Mouse (Mus musculus): ENCODE results near the gene Dpp7. TPM values are rescaled to one million over a fixed set of nuclear protein-coding genes. Genes with fewer than 3 reads are reported as not detected.

The Dpp7 gene
- polyA plus RNA-seq (2012; ENCODE audit: insufficient read depth, insufficient read length, missing spikeins), result 93.4 and 99.0 TPM in 2 replicates

DNA sequence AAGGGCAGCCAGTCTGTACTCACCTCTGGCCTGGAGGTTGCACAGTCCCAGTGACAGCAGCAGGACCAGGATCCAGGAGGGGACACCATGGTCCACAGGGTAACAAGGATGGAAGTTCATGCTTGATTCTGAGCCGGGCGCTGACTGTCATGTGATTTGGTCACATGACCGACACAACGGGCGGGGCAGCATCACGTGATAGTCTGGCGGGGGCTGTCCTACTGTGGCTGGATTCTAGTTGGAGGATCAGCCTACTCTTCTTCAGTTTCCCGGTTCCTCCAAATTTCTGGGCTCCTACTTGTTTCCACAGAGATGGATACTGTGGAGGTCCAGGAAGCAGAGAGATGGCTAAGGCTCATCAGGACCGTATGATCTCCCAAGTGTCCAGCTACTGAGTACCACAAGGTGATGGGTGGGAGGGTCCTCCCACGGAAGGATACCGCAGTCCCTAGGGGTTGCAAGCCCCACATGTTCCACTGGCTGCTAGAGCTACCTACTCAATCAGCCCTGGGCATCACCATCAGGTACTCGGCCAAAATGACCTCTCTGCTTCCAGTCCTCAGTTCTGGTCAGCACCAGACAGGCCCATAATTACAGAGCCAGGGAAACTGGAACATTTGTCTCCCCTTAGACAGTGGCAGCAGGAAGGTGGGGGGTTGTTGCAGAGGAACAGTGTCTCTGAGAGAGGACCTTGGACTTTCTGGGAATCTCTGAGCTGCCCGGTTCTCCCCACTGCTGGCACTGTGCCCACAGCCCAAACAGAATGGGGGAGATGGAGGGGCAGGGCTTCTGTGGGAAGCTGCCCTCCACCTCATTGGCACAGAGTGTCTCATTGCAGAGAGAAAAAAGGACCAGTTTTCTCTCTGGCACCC is at the start of gene Dpp7:
Gene Dpp7 (minus strand): TSS at position 152 of the 872 bp plus-strand sequence.
- TF ChIP-seq POLR2A (IDR thresholded peaks at IDR 0.05; ENCODE audit: borderline replicate concordance, low read depth, low read length) (peak; percentile 49; the same call in 1 of the 2 replicates), CTCF (IDR thresholded peaks at IDR 0.05; ENCODE audit: low read depth, low read length) (0 out of 2 replicates have a peak, but pooled peaks have one; percentile 11)
- Histone ChIP-seq H3K27ac (ENCODE audit: insufficient read depth, low read depth, low read length) (peak within 1 kb of the TSS; percentile 64), H3K4me1 (ENCODE audit: control insufficient read depth, insufficient read depth, low read length) (peaks cover 20% of the 10 kb centered on the region), H3K4me3 (ENCODE audit: insufficient read depth, low read length) (peak within 1 kb of the TSS; percentile 78)

DNA sequence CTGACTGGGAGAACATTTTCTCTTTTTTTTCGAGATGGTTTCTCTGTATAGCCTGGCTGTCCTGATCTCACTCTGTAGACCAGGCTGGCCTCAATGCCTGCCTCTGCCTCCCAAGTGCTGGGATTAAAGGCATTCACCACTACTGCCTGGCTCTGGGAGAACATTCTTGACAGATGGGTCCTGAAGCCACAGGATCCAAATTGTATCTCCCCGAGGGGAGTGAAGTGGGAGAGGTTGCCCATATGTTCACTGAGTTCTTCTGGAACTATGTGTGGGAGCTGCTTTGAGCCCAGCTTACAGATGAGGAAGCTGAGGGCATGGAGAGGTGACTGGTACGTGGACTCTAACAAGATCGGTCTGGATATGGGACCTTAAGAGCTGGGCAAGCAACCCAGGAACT is 47.8 kb upstream of the Dpp7 start:
- TF ChIP-seq POLR2A (IDR thresholded peaks at IDR 0.05; ENCODE audit: borderline replicate concordance, low read depth, low read length) (no peak), CTCF (IDR thresholded peaks at IDR 0.05; ENCODE audit: low read depth, low read length) (no peak)
- Histone ChIP-seq H3K4me3 (ENCODE audit: insufficient read depth, low read length) (no peak overlapping the region), H3K4me1 (ENCODE audit: control insufficient read depth, insufficient read depth, low read length) (no peaks in the 10 kb centered on the region; the same call in 1 of the 2 replicates), H3K27ac (ENCODE audit: insufficient read depth, low read depth, low read length) (no peak overlapping the region)

DNA sequence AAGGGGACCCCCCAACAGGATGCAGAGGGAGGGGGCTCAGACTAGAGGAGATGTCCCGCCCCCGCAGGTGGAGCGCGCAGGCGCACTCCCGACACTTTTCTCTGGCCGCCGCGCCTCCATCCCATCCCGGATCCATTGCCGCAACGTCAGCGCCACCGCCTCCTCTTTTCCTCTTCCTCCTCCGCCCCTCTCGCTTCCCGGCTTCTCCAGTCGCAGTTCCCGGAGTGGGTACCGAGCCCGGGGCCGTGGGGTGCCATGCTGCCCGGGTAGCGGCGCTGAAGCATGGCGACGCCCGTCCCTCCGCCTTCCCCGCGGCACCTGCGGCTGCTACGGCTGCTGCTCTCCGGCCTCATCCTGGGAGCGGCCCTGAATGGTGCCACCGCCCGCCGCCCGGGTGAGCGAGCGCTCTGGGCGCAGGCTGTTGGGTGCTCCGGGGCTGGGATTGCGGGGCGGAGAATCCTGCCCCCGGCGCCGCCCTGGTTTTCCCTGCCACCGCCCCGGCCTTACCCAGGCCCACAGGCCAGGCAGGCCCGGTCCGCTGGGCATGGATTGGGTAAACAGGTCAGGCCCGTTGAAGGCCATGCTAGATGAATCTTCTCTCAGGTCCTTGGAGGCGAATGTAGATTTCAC is 46.9 kb upstream of the Dpp7 start:
- H3K4me3 ChIP-seq (ENCODE audit: insufficient read depth, low read length), result peak overlapping the region; percentile 61
- TF ChIP-seq POLR2A (IDR thresholded peaks at IDR 0.05; ENCODE audit: borderline replicate concordance, low read depth, low read length) (no peak), CTCF (IDR thresholded peaks at IDR 0.05; ENCODE audit: low read depth, low read length) (no peak)
- H3K27ac ChIP-seq (ENCODE audit: insufficient read depth, low read depth, low read length), result no peak overlapping the region
- H3K4me1 ChIP-seq (ENCODE audit: control insufficient read depth, insufficient read depth, low read length), result no peaks in the 10 kb centered on the region; the same call in 1 of the 2 replicates

DNA sequence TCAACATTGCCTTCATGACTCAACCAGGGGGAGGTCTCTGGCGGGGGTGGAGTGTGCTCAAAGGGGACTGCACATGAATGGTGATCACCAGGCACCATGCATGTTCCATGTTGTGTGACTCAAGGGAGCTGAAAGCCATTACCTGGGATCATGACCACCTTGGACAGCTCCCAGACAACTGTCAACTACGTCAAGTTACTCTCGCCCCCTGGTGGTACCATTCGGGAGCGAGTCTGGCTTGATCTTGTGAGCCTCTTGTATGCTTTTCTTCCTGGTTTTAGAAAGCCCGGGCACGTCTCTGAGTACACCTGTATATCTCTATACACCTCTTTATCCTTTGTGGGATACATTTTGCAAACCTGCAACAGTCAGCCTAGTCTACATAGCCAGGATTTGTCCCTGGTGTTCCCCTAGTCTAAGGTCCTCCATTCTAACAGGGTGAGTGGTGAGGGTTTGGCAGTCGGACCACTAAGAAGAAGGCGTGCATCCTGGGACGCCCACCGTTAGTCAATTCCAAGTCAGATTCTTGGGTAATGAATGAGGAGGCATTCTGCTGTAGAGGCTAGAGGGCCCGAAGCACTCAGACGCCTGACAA is 46.3 kb upstream of the Dpp7 start:
- H3K27ac ChIP-seq (ENCODE audit: insufficient read depth, low read depth, low read length), result no peak overlapping the region
- no peak for TF ChIP-seq POLR2A (IDR thresholded peaks at IDR 0.05; ENCODE audit: borderline replicate concordance, low read depth, low read length)
- peak; percentile 70 for TF ChIP-seq CTCF (IDR thresholded peaks at IDR 0.05; ENCODE audit: low read depth, low read length)
- peak overlapping the region; percentile 61 for H3K4me3 ChIP-seq (ENCODE audit: insufficient read depth, low read length)
- no peaks in the 10 kb centered on the region; the same call in 1 of the 2 replicates for H3K4me1 ChIP-seq (ENCODE audit: control insufficient read depth, insufficient read depth, low read length)

DNA sequence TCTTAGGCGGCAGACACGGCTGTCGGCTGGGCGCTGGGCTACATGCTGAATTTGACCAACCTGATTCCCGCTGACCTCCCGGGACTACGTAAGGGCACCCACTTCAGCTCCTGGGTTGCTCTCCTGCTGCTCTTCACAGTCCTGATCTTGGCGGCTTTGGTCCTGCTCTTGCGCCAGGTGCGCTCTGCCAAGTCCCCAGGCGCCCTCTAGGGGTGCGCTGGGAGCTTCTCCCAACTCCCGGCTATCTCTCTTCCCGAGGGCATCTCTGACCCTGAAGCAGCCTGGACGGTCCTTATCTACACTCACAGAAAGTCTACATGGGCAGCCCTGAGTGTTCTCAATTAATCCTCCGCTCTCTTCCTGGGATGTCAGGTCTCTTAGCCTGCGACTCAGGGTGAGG is 44.6 kb upstream of the Dpp7 start:
- Histone ChIP-seq H3K4me1 (ENCODE audit: control insufficient read depth, insufficient read depth, low read length) (no peaks in the 10 kb centered on the region; the same call in 1 of the 2 replicates), H3K4me3 (ENCODE audit: insufficient read depth, low read length) (no peak overlapping the region), H3K27ac (ENCODE audit: insufficient read depth, low read depth, low read length) (no peak overlapping the region)
- peak; percentile 41 for TF ChIP-seq CTCF (IDR thresholded peaks at IDR 0.05; ENCODE audit: low read depth, low read length)
- no peak for TF ChIP-seq POLR2A (IDR thresholded peaks at IDR 0.05; ENCODE audit: borderline replicate concordance, low read depth, low read length)

DNA sequence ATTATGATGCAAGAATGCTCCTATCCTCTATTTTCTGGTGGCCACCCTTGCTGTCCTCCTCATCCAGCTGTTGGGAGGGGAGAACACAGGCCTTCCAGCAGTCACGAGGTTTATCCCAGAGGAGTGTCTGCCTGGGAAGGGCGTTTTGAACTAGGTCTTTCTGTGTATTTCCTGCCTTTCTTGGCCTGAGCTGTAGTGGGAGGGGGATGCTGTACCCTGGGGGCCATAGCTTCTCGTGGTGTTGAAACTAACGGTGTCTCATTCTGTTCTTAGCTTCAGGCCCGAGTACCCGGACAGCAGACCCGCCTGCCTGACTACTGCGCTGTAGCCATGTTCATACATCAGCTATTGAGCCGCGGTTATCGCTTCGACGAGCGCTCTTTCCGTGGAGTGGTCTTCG is 44.1 kb upstream of the Dpp7 start:
- Histone ChIP-seq H3K4me1 (ENCODE audit: control insufficient read depth, insufficient read depth, low read length) (no peaks in the 10 kb centered on the region; the same call in 1 of the 2 replicates), H3K4me3 (ENCODE audit: insufficient read depth, low read length) (no peak overlapping the region), H3K27ac (ENCODE audit: insufficient read depth, low read depth, low read length) (no peak overlapping the region)
- no peak for TF ChIP-seq POLR2A (IDR thresholded peaks at IDR 0.05; ENCODE audit: borderline replicate concordance, low read depth, low read length)

DNA sequence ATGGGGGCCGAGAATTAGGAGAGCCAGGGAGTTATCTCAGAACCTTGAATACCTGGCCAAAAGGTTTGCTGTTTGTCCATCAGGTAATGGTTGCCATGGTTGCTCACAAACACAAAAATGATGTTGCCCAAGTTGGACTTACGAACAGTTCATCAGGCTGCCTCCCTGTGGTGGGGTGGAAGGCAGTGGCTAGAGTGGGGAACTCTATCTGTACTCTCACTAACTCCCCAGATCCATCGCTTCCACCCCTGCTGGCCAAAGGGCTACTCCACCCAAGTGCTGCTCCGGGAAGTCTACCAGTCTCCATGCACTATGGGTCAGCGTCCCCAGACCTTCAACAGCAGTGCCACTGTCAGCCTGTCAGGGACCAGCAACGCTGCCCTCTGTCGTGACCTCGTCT is 42.9 kb upstream of the Dpp7 start, which contains the start of gene Npdc1:
Gene Npdc1 (plus strand): TSS at position 301 of the 400 bp plus-strand sequence.
- no peaks in the 10 kb centered on the region; the same call in 1 of the 2 replicates for H3K4me1 ChIP-seq (ENCODE audit: control insufficient read depth, insufficient read depth, low read length)
- H3K27ac ChIP-seq (ENCODE audit: insufficient read depth, low read depth, low read length), result no peak within 1 kb of the TSS
- TF ChIP-seq POLR2A (IDR thresholded peaks at IDR 0.05; ENCODE audit: borderline replicate concordance, low read depth, low read length), result no peak
- no peak for TF ChIP-seq CTCF (IDR thresholded peaks at IDR 0.05; ENCODE audit: low read depth, low read length)
- H3K4me3 ChIP-seq (ENCODE audit: insufficient read depth, low read length), result no peak within 1 kb of the TSS

DNA sequence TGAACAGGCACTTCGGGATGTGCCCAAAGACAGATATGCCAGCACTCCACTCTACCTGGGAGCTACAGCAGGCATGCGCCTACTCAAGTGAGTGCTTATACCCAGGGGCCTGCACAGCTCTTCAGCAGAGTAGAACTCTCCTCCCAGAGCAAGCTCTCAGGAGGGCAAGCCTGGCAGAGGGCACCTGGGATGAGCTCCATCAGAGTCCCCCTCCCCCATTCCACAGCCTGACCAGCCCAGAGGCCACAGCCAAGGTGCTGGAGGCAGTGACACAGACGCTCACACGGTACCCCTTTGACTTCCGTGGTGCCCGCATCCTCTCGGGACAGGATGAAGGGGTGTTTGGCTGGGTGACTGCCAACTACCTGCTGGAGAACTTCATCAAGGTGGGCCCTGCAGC is 41.9 kb upstream of the Dpp7 start:
- TF ChIP-seq CTCF (IDR thresholded peaks at IDR 0.05; ENCODE audit: low read depth, low read length), result no peak
- no peak for TF ChIP-seq POLR2A (IDR thresholded peaks at IDR 0.05; ENCODE audit: borderline replicate concordance, low read depth, low read length)
- Histone ChIP-seq H3K4me1 (ENCODE audit: control insufficient read depth, insufficient read depth, low read length) (no peaks in the 10 kb centered on the region; the same call in 1 of the 2 replicates), H3K4me3 (ENCODE audit: insufficient read depth, low read length) (no peak overlapping the region), H3K27ac (ENCODE audit: insufficient read depth, low read depth, low read length) (no peak overlapping the region)

DNA sequence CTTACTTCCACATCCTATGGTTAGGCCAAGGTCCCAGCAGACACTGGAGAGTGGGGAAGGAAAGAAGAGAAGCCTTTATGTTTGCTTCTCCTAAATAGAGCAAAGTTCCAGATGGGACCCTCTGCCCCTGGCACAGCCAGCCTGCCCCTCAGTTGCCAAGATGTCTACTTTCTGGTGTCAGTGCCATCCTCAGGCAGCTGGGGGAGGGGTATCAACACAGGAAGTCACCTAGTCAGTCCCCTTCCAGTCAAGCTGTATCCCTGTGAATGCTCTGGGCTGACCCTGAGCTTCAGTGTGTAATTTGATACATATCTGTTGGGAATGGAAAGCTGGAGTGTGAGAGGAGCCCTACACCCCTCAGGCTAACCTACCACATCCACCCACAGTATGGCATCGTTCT is 40.9 kb upstream of the Dpp7 start:
- no peak for TF ChIP-seq POLR2A (IDR thresholded peaks at IDR 0.05; ENCODE audit: borderline replicate concordance, low read depth, low read length)
- TF ChIP-seq CTCF (IDR thresholded peaks at IDR 0.05; ENCODE audit: low read depth, low read length), result no peak
- H3K4me1 ChIP-seq (ENCODE audit: control insufficient read depth, insufficient read depth, low read length), result no peaks in the 10 kb centered on the region
- no peak overlapping the region for H3K4me3 ChIP-seq (ENCODE audit: insufficient read depth, low read length)
- H3K27ac ChIP-seq (ENCODE audit: insufficient read depth, low read depth, low read length), result no peak overlapping the region
